Mouse (Mus musculus) thymus, postnatal 14 days (tissue): Measurements from ENCODE around the gene Rnf167.

Experiments
- DNase-seq: peaks from one replicate; pipeline ENCODE4 v3.0.0; 2021

The Rnf167 gene

GRCm38 (mm10) chr11:70638293-70638692, 8.7 kb upstream of the Rnf167 start:
- DNase-seq = no peak

- DNase-seq = no peak
Measured at GRCm38 (mm10) chr11:70638714-70639278, 8.2 kb upstream of the Rnf167 start, which contains the start of gene Gp1ba. Gp1ba (plus strand) TSS chr11:70639122.

- DNase-seq = no peak
Measured at GRCm38 (mm10) chr11:70639976-70640375, 7.1 kb upstream of the Rnf167 start.

GRCm38 (mm10) chr11:70641241-70641640, 5.8 kb upstream of the Rnf167 start:
- DNase-seq = no peak

- DNase-seq = no peak
Measured at GRCm38 (mm10) chr11:70643051-70643450, 4.0 kb upstream of the Rnf167 start.

- DNase-seq = no peak
Measured at GRCm38 (mm10) chr11:70644564-70645103, 2.4 kb upstream of the Rnf167 start.

- no peak for DNase-seq
Measured at GRCm38 (mm10) chr11:70645461-70646258, 1.4 kb upstream of the Rnf167 start.

GRCm38 (mm10) chr11:70646259-70646555, 828 bp upstream of the Rnf167 start:
- DNase-seq = no peak

- DNase-seq = peak; percentile 74
Measured at GRCm38 (mm10) chr11:70647716-70648420, 833 bp downstream of the Rnf167 start.

GRCm38 (mm10) chr11:70648512-70648911, 1.5 kb downstream of the Rnf167 start:
- no peak for DNase-seq

- DNase-seq = no peak
Measured at GRCm38 (mm10) chr11:70649185-70649734, 2.2 kb downstream of the Rnf167 start.

- DNase-seq = peak; percentile 71
Measured at GRCm38 (mm10) chr11:70650322-70651175, 3.5 kb downstream of the Rnf167 start.

- no peak for DNase-seq
Measured at GRCm38 (mm10) chr11:70651391-70651790, 4.4 kb downstream of the Rnf167 start.

GRCm38 (mm10) chr11:70652029-70652883, 5.2 kb downstream of the Rnf167 start:
- peak; percentile 76 for DNase-seq

GRCm38 (mm10) chr11:70652884-70653344, 5.9 kb downstream of the Rnf167 start:
- no peak for DNase-seq

GRCm38 (mm10) chr11:70653345-70654197, 6.5 kb downstream of the Rnf167 start:
- peak; percentile 89 for DNase-seq

GRCm38 (mm10) chr11:70654198-70654922, 7.3 kb downstream of the Rnf167 start, which contains the start of gene Pfn1:
Pfn1 (minus strand) TSS chr11:70654644.
- peak; percentile 90 for DNase-seq

- DNase-seq = peak; percentile 85
Measured at GRCm38 (mm10) chr11:70654923-70655570, 8.0 kb downstream of the Rnf167 start.
